Mouse (Mus musculus): ENCODE data around the gene Fancg. TPM values are rescaled to one million over a fixed set of nuclear protein-coding genes. Genes with fewer than 3 reads are reported as not detected.

Fancg gene
- polyA plus RNA-seq, 1 experiment from 2014 or later: 19.4 TPM

DNA sequence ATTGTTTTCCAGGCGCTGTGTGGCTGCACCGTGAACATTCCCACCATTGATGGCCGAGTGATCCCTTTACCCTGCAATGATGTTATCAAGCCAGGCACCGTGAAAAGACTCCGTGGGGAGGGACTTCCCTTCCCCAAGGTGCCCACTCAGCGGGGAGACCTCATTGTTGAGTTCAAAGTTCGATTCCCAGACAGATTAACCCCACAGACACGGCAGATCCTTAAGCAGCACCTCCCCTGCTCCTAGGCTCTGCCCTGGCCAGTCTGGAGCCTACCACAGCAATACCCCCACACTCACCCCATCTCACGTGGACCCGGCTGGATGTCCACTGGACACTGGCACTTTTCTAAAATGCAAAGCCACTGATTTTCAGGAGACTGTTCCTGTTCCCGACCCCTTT, 53.0 kb downstream of the Fancg start:
- no peak for DNase-seq
- Histone ChIP-seq H3K4me3 (ENCODE audit: low read depth, low read length) (no peak overlapping the region), H3K9ac (no peak overlapping the region), H3K36me3 (ENCODE audit: insufficient read depth) (peaks cover 30% of the 10 kb centered on the region), H3K4me1 (ENCODE audit: insufficient read depth) (no peaks in the 10 kb centered on the region), H3K27ac (ENCODE audit: low read depth) (no peak overlapping the region), H3K9me3 (ENCODE audit: low read depth, low read length) (no peaks in the 10 kb centered on the region), H3K27me3 (ENCODE audit: insufficient read depth, low read length) (no peaks in the 10 kb centered on the region), H3K4me2 (no peak overlapping the region)
- no peak for TF ChIP-seq CTCF (IDR thresholded peaks at IDR 0.05; ENCODE audit: low read depth)
- ATAC-seq (ENCODE audit: insufficient read depth): no peak
- WGBS: 81% methylated on average over 11 of the region's 11 CpGs

DNA sequence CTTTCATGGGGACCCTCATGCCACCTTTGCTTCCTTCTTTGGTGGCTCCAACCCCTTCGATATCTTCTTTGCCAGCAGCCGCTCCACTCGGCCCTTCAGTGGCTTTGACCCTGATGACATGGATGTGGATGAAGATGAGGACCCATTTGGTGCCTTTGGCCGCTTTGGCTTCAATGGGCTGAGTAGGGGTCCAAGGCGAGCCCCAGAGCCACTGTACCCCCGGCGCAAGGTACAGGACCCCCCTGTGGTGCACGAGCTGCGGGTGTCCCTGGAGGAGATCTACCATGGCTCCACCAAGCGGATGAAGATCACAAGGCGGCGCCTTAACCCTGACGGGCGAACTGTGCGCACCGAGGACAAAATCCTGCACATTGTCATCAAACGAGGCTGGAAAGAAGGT, 53.7 kb downstream of the Fancg start:
- no peak overlapping the region for H3K4me3 ChIP-seq (ENCODE audit: low read depth, low read length)
- no peak for TF ChIP-seq CTCF (IDR thresholded peaks at IDR 0.05; ENCODE audit: low read depth)
- no peak overlapping the region for H3K4me2 ChIP-seq
- no peaks in the 10 kb centered on the region for H3K4me1 ChIP-seq (ENCODE audit: insufficient read depth)
- H3K27ac ChIP-seq (ENCODE audit: low read depth): no peak overlapping the region
- H3K36me3 ChIP-seq (ENCODE audit: insufficient read depth): peaks cover 30% of the 10 kb centered on the region
- DNase-seq: no peak
- ATAC-seq (ENCODE audit: insufficient read depth): no peak
- no peaks in the 10 kb centered on the region for H3K27me3 ChIP-seq (ENCODE audit: insufficient read depth, low read length)
- 92% methylated on average over 17 of the region's 17 CpGs for WGBS
- H3K9ac ChIP-seq: no peak overlapping the region
- no peaks in the 10 kb centered on the region for H3K9me3 ChIP-seq (ENCODE audit: low read depth, low read length)

DNA sequence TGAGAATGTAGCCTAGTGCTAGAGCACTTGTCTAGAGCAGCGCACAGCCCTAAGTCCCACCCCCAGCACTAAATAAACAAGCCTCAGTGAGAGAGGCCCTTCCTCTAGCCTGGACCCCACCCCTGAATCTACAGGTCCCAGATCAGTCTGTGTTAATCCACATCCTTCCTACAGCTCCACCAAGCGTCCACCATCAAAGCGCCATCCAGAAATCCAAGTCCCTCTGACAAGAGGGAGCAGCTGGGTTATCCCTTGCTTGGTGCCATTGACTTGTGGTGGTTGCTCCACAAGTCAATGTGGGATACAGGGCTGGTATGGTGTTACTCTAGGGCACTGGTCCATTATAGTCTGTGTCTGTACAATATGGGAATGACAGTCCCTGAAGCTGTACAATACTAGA, 55.1 kb downstream of the Fancg start:
- Histone ChIP-seq H3K4me1 (ENCODE audit: insufficient read depth) (peaks cover 5% of the 10 kb centered on the region; the same call in 1 of the 2 replicates), H3K9ac (no peak overlapping the region), H3K9me3 (ENCODE audit: low read depth, low read length) (no peaks in the 10 kb centered on the region), H3K4me3 (ENCODE audit: low read depth, low read length) (no peak overlapping the region), H3K27ac (ENCODE audit: low read depth) (no peak overlapping the region), H3K4me2 (no peak overlapping the region), H3K36me3 (ENCODE audit: insufficient read depth) (peaks cover 30% of the 10 kb centered on the region), H3K27me3 (ENCODE audit: insufficient read depth, low read length) (no peaks in the 10 kb centered on the region)
- 80% methylated on average over 3 of the region's 3 CpGs for WGBS
- DNase-seq (no peak), ATAC-seq (ENCODE audit: insufficient read depth) (no peak)
- no peak for TF ChIP-seq CTCF (IDR thresholded peaks at IDR 0.05; ENCODE audit: low read depth)

DNA sequence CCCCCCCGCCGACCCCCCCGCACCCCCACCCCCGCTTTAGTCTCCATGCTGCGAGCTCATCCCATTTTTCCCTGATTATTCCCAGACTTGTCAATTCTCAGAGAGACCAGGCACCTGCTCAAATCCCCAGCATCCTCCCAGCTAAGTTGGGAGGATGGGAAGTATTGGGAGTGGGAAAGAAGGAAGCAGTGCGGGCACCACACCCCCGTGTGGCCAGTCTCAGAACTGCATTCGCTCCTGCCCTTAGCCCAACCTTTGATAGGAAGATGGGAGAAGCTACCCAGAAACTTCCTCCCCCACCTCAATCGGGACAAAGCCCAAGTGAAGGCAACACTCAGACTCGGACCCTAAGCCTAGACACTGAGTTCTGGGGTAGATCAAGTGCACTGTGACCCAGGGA, 56.0 kb downstream of the Fancg start:
- Histone ChIP-seq H3K4me2 (no peak overlapping the region), H3K36me3 (ENCODE audit: insufficient read depth) (peaks cover 28% of the 10 kb centered on the region), H3K9ac (no peak overlapping the region), H3K9me3 (ENCODE audit: low read depth, low read length) (no peaks in the 10 kb centered on the region), H3K4me3 (ENCODE audit: low read depth, low read length) (no peak overlapping the region), H3K27ac (ENCODE audit: low read depth) (no peak overlapping the region), H3K27me3 (ENCODE audit: insufficient read depth, low read length) (no peaks in the 10 kb centered on the region), H3K4me1 (ENCODE audit: insufficient read depth) (peaks cover 6% of the 10 kb centered on the region; the same call in 1 of the 2 replicates)
- ATAC-seq (ENCODE audit: insufficient read depth): no peak
- 10% methylated on average over 9 of the region's 10 CpGs for WGBS
- peak; percentile 91 for TF ChIP-seq CTCF (IDR thresholded peaks at IDR 0.05; ENCODE audit: low read depth)
- peak; percentile 82 for DNase-seq

DNA sequence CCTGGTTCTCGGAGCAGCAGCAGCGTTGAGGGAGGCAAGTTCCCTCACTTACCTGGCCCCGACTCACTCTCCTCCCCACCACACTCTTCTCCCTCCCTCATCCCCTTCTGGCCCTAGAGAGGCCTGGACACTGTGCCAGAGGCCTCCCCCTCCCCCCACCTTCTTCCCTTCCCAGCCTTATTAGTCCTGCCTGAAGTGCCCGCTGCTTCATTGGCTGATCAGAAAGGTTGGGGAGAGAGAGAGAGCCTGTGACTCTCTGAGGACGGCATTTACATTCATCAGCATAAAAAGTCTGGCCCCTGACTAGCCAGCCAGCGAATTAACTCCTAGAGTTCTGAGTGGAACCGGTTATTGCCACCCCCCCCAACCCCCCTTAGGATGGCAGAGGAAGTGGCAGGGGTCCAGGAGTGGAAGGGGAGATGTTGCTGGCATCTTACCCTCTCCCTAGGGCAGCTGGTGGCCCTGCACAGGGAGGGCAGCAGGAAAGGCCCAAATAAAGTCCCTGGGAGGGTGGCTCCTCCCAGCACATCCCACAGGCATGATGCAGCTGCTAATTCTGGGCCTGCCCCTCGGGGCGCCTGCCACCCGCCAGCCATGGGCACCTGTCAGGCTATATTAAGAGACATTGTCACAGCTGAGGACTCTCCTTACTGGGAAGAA, 56.7 kb downstream of the Fancg start:
- H3K4me2 ChIP-seq: no peak overlapping the region
- no peak overlapping the region for H3K4me3 ChIP-seq (ENCODE audit: low read depth, low read length)
- H3K9me3 ChIP-seq (ENCODE audit: low read depth, low read length): no peaks in the 10 kb centered on the region
- peaks cover 6% of the 10 kb centered on the region; the same call in 1 of the 2 replicates for H3K4me1 ChIP-seq (ENCODE audit: insufficient read depth)
- ATAC-seq (ENCODE audit: insufficient read depth) (no peak), DNase-seq (peak; percentile 11)
- TF ChIP-seq CTCF (IDR thresholded peaks at IDR 0.05; ENCODE audit: low read depth): no peak
- no peak overlapping the region; the same call in 1 of the 2 replicates for H3K9ac ChIP-seq
- H3K36me3 ChIP-seq (ENCODE audit: insufficient read depth): peaks cover 28% of the 10 kb centered on the region
- H3K27me3 ChIP-seq (ENCODE audit: insufficient read depth, low read length): no peaks in the 10 kb centered on the region
- peak overlapping the region; percentile 54; the same call in 1 of the 2 replicates for H3K27ac ChIP-seq (ENCODE audit: low read depth)
- WGBS: 33% methylated on average over 10 of the region's 10 CpGs

DNA sequence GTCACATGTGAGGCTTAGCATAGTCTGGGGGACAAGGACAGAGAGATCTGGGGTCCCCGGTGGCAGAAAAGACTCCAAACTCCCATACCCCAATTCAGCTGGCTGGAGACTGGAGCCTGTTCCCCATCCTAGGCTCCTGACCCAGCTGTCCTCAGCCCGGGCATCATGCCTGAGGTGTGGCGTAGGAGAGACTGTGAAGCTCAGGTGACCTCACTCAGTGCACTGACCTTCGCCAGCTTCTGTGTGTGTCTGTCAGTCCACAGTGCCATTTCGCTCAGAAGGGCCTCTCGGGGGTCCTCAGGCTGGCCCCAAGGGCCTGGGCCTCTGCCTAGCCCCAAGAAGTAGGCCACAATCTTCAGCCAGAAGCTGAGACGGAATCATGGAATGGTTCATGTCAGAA, 57.7 kb downstream of the Fancg start:
- no peaks in the 10 kb centered on the region for H3K27me3 ChIP-seq (ENCODE audit: insufficient read depth, low read length)

More for the DNA sequence above, 57.7 kb downstream of the Fancg start:
- peaks cover 23% of the 10 kb centered on the region for H3K36me3 ChIP-seq (ENCODE audit: insufficient read depth)
- no peak for TF ChIP-seq CTCF (IDR thresholded peaks at IDR 0.05; ENCODE audit: low read depth)
- H3K4me1 ChIP-seq (ENCODE audit: insufficient read depth): peaks cover 6% of the 10 kb centered on the region; the same call in 1 of the 2 replicates
- DNase-seq: no peak
- H3K27ac ChIP-seq (ENCODE audit: low read depth): no peak overlapping the region
- H3K4me2 ChIP-seq: no peak overlapping the region
- ATAC-seq (ENCODE audit: insufficient read depth): no peak
- no peak overlapping the region for H3K4me3 ChIP-seq (ENCODE audit: low read depth, low read length)
- 81% methylated on average over 7 of the region's 7 CpGs for WGBS
- H3K9me3 ChIP-seq (ENCODE audit: low read depth, low read length): no peaks in the 10 kb centered on the region
- H3K9ac ChIP-seq: no peak overlapping the region

Other genes with a start within 250 kb of the Fancg start
- 57.4 and 77.5 TPM in 2 replicates for gene Ccl21a, start 236.5 kb downstream of the Fancg start, polyA plus RNA-seq (2014; fragmentation: Nextera tagmentation; extraction: Ambion mirVana)
- gene Fam205a1, start 156.6 kb downstream of the Fancg start, polyA plus RNA-seq (2014; fragmentation: Nextera tagmentation; extraction: Ambion mirVana): 0.05 TPM in 1 of 2 replicates, not detected in the other
- gene Gm12394, start 153.7 kb downstream of the Fancg start, polyA plus RNA-seq (2014; fragmentation: Nextera tagmentation; extraction: Ambion mirVana): 0.12 and 0.38 TPM in 2 replicates
- 0.25 and 0.42 TPM in 2 replicates for gene Fam205c, start 136.3 kb downstream of the Fancg start, polyA plus RNA-seq (2014; fragmentation: Nextera tagmentation; extraction: Ambion mirVana)
- gene Phf24, start 93.8 kb downstream of the Fancg start, polyA plus RNA-seq (2014; fragmentation: Nextera tagmentation; extraction: Ambion mirVana): 0.43 and 0.53 TPM in 2 replicates
- 6.3 and 6.9 TPM in 2 replicates for gene Dnajb5, start 60.7 kb downstream of the Fancg start, polyA plus RNA-seq (2014; fragmentation: Nextera tagmentation; extraction: Ambion mirVana)
- 0.43 and 0.46 TPM in 2 replicates for gene 1700022I11Rik, start 40.9 kb downstream of the Fancg start, polyA plus RNA-seq (2014; fragmentation: Nextera tagmentation; extraction: Ambion mirVana)
- 558 and 560 TPM in 2 replicates for gene Vcp, start 10.0 kb downstream of the Fancg start, polyA plus RNA-seq (2014; fragmentation: Nextera tagmentation; extraction: Ambion mirVana)
- gene Pigo, start 15.3 kb upstream of the Fancg start, polyA plus RNA-seq (2014; fragmentation: Nextera tagmentation; extraction: Ambion mirVana): 19.2 and 21.4 TPM in 2 replicates
- 331 and 340 TPM in 2 replicates for gene Stoml2, start 21.2 kb upstream of the Fancg start, polyA plus RNA-seq (2014; fragmentation: Nextera tagmentation; extraction: Ambion mirVana)
- 7.1 and 7.8 TPM in 2 replicates for gene Fam214b, start 35.7 kb upstream of the Fancg start, polyA plus RNA-seq (2014; fragmentation: Nextera tagmentation; extraction: Ambion mirVana)
- gene Unc13b, start 48.4 kb upstream of the Fancg start, polyA plus RNA-seq (2014; fragmentation: Nextera tagmentation; extraction: Ambion mirVana): 7.6 and 8.2 TPM in 2 replicates

Measured in lung, embryonic 14.5 days (tissue).